Mouse (Mus musculus): ENCODE measurements around the gene Pogk.

The Pogk gene

GRCm38 (mm10) chr1:166409701-166410220 lies at the start of gene Pogk:
Pogk (minus strand) TSS chr1:166409863.
- DNase-seq (ENCODE audit: low spot score in 2 of 2) = peak; percentile 50 to 59

- DNase-seq (ENCODE audit: low spot score in 2 of 2) = no peak
These were observed 32.3 kb upstream of the Pogk start for GRCm38 (mm10) chr1:166441992-166442391.

GRCm38 (mm10) chr1:166439426-166439825 lies 29.8 kb upstream of the Pogk start:
- DNase-seq (ENCODE audit: low spot score in 2 of 2) = no peak

- no peak for DNase-seq (ENCODE audit: low spot score in 2 of 2)
These were observed 20.3 kb upstream of the Pogk start for GRCm38 (mm10) chr1:166429809-166430431.

GRCm38 (mm10) chr1:166429053-166429452 lies 19.4 kb upstream of the Pogk start:
- no peak for DNase-seq (ENCODE audit: low spot score in 2 of 2)

GRCm38 (mm10) chr1:166412266-166412665 lies 2.6 kb upstream of the Pogk start:
- no peak for DNase-seq (ENCODE audit: low spot score in 2 of 2)

GRCm38 (mm10) chr1:166411541-166411940 lies 1.9 kb upstream of the Pogk start:
- DNase-seq (ENCODE audit: low spot score in 2 of 2) = no peak

- peak in 1 of 2 experiments; percentile 60 for DNase-seq (ENCODE audit: low spot score in 2 of 2)
These were observed 424 bp downstream of the Pogk start for GRCm38 (mm10) chr1:166409177-166409700.

GRCm38 (mm10) chr1:166403846-166404245 lies 5.8 kb downstream of the Pogk start:
- DNase-seq (ENCODE audit: low spot score in 2 of 2) = no peak

- DNase-seq (ENCODE audit: low spot score in 2 of 2) = no peak
These were observed 7.7 kb downstream of the Pogk start for GRCm38 (mm10) chr1:166402003-166402402.

GRCm38 (mm10) chr1:166401455-166401854 lies 8.2 kb downstream of the Pogk start:
- no peak for DNase-seq (ENCODE audit: low spot score in 2 of 2)

- no peak for DNase-seq (ENCODE audit: low spot score in 2 of 2)
These were observed 13.3 kb downstream of the Pogk start for GRCm38 (mm10) chr1:166396381-166396780.

- no peak for DNase-seq (ENCODE audit: low spot score in 2 of 2)
These were observed 14.0 kb downstream of the Pogk start for GRCm38 (mm10) chr1:166395661-166396060.

GRCm38 (mm10) chr1:166394770-166395169 lies 14.9 kb downstream of the Pogk start:
- DNase-seq (ENCODE audit: low spot score in 2 of 2) = no peak

- no peak for DNase-seq (ENCODE audit: low spot score in 2 of 2)
These were observed 18.0 kb downstream of the Pogk start for GRCm38 (mm10) chr1:166391671-166392070.

- DNase-seq (ENCODE audit: low spot score in 2 of 2) = no peak
These were observed 20.1 kb downstream of the Pogk start for GRCm38 (mm10) chr1:166389406-166390125.

- no peak for DNase-seq (ENCODE audit: low spot score in 2 of 2)
These were observed 21.2 kb downstream of the Pogk start for GRCm38 (mm10) chr1:166388511-166388910.

GRCm38 (mm10) chr1:166385431-166385830 lies 24.2 kb downstream of the Pogk start:
- DNase-seq (ENCODE audit: low spot score in 2 of 2) = no peak

GRCm38 (mm10) chr1:166384614-166385013 lies 25.0 kb downstream of the Pogk start:
- DNase-seq (ENCODE audit: low spot score in 2 of 2) = no peak

- DNase-seq (ENCODE audit: low spot score in 2 of 2) = no peak
These were observed 27.0 kb downstream of the Pogk start for GRCm38 (mm10) chr1:166382626-166383025.

GRCm38 (mm10) chr1:166381821-166382220 lies 27.8 kb downstream of the Pogk start:
- DNase-seq (ENCODE audit: low spot score in 2 of 2) = no peak

GRCm38 (mm10) chr1:166381336-166381735 lies 28.3 kb downstream of the Pogk start:
- DNase-seq (ENCODE audit: low spot score in 2 of 2) = no peak

Data from urinary bladder, adult 18-20 months (tissue).